Mouse (Mus musculus): Measurements from ENCODE around the gene Ipo7. TPM values are rescaled to one million over a fixed set of nuclear protein-coding genes. Genes with fewer than 3 reads are reported as not detected.

Ipo7 gene
- total RNA-seq, 2 experiments from 2014 or later: 74.3 to 79.4 TPM

DNA sequence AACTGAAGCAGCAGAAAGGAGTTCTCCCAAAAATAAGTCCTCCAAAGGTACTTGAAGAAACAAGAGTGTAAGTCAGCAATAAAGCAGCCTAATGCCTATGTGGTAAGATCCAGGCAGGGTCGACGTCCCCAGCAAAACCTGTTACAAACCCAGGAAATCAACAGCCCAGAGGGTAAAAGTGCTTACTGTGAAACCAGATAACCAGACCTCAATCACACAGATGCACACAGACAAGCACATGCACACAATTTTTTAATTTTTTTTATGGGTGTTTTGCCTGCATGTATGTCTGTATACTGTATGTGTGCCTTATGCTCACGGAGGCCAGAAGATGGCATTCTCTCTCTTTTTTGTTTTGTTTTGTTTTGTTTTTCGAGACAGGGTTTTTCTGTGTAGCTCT is 78.3 kb downstream of the Ipo7 start:
- DNase-seq: no peak
- intact Hi-C loops (cut with DNase I): no loop called here

DNA sequence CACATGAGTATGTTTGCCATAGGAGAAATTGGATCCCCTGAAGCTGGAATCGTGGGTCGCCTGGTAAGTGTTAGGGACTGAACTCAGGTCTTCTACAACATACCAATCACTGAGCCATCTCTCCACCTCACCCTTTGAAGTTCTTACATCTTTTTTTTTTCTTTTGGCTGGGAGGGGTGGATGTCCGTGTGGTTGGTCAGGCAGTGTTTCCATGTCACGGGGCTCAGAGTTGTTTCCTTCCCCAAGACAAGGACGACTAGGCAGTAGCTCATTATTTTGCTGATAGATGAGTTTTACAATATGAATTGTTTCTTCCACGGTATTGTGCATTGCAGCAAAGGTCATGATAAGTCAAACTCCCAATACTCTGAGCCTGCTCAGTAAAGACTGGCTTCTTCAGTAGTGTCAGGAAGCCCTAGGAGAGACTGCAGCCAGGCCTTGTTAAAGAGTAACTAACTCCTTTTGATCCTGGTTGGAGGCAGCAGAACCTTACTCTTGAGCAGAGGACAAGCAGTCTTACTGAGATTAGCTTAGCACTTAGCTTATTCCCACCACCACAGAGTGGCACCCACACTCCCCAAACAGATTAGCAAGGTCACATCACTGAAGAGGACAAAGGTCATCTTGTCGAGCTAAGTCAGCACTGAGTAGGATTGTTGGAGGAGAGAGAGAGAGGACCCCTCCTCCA is 79.2 kb downstream of the Ipo7 start:
- intact Hi-C loops (cut with DNase I): no loop called here
- DNase-seq: no peak

DNA sequence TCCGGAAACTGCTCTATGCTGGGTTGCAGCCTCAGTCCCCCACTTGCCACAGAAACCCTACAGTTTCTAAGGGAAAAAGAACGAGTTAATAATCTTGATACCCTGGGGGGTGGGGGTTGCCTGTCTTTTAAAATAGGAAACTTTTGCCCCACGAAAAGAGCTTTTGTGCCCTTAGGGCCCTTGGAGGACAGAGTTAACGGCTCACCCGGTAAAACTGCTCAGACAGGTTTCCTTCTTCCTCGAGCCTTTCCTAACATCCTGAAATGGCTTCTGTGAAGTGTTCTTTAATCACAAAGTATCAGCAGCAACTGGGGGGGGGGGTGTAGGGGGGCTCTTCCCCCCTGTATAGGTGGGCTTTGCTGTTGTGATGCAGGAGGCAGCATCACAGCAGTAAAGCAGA is 82.8 kb downstream of the Ipo7 start:
- DNase-seq: no peak
- intact Hi-C loops (cut with DNase I): no loop called here

DNA sequence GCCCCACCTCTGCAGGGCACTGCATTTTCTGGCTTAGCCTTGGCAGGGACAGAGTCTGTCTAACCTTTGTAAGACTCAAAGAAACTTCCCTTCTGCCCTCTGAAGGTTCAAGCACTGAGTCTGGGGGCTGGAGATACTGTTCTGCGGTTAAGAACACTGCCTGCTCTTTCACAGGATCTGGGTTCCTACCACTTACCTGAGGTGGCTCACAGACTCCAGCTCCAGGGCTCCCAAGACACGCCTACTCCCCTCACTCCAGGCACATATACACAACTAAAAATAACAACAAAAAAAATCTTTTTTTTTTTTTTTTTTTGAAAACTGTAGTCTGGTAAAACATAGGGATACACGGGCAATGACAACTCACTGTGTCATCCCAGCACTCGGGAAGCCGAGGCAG is 83.2 kb downstream of the Ipo7 start:
- intact Hi-C loops (cut with DNase I): no loop called here

DNA sequence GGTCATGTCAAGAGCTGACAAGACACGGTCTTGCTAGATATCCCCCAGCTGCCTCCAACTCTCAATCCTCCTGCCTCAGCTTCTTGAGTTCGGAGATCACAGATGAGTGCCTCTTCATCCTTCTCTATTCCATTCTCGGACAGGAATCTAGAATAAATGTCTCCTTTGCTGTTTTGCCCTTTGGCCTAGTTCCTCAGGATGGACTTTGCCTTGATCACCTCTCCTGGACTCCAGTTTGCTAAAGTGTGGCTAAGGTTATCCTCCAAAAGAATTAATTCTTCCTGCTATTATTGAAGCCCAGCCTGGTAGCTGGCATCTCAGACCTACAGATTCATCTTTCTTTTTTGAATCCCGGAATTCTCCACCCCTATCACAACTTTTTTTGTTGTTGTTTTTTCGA is 87.0 kb downstream of the Ipo7 start:
- intact Hi-C loops (cut with DNase I): no loop called here
- DNase-seq: no peak

More for the DNA sequence above, 83.2 kb downstream of the Ipo7 start:
- no peak for DNase-seq

Other genes with a start within 250 kb of the Ipo7 start
- gene Nrip3, start 236.2 kb upstream of the Ipo7 start, total RNA-seq (2021): not detected
- gene Scube2, start 152.6 kb upstream of the Ipo7 start, total RNA-seq (2021): 1 to 10 TPM; 3.5 to 4.0 TPM
- gene Dennd5a, start 57.8 kb upstream of the Ipo7 start, total RNA-seq (2021): 10 to 100 TPM; 41.8 to 47.8 TPM
- gene Tmem41b, start 31.3 kb upstream of the Ipo7 start, total RNA-seq (2021): 10 to 100 TPM; 22.3 to 23.9 TPM
- gene Zfp143, start 42.9 kb downstream of the Ipo7 start, total RNA-seq (2021): 1 to 10 TPM; 7.0 to 9.5 TPM
- 1 to 10 TPM; 2.2 to 2.8 TPM for gene Wee1, start 103.8 kb downstream of the Ipo7 start, total RNA-seq (2021)
- gene Swap70, start 203.4 kb downstream of the Ipo7 start, total RNA-seq (2021): 1 to 10 TPM; 4.9 to 6.8 TPM

Measured in gastrocnemius, postnatal 36 days (tissue).